Mouse (Mus musculus): ENCODE data around the gene Apbb1.
A peak's percentile ranks its signal among the peaks of the same experiment; 100 is the strongest.

Gene Apbb1

GRCm38 (mm10) chr7:105581094-105581703 is at the start of gene Apbb1:
Gene Apbb1 (minus strand): TSS chr7:105581653.
- DNase-seq (ENCODE audit: low spot score), result peak; percentile 38

GRCm38 (mm10) chr7:105628633-105629032 is 47.2 kb upstream of the Apbb1 start:
- DNase-seq (ENCODE audit: low spot score), result no peak

DNA sequence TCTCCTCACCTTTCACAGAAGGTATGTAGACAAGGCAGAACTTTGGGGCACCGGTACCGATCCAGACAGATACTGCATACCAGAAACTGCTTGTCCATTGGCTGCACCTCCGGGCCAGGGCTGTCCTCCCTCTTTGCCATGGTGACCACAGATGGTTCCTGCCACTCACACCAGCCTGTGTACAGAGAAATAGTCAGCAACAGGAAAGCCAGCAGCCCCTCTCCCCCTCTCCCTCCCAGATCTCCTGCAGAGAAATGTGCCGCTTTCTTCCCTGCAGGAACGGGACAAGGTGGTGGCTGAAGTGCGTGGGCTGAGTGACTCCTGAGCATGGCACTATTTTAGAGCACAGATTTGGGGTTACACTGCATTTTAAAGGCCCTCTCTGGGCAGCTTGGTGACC is 43.9 kb upstream of the Apbb1 start:
- DNase-seq (ENCODE audit: low spot score), result no peak

DNA sequence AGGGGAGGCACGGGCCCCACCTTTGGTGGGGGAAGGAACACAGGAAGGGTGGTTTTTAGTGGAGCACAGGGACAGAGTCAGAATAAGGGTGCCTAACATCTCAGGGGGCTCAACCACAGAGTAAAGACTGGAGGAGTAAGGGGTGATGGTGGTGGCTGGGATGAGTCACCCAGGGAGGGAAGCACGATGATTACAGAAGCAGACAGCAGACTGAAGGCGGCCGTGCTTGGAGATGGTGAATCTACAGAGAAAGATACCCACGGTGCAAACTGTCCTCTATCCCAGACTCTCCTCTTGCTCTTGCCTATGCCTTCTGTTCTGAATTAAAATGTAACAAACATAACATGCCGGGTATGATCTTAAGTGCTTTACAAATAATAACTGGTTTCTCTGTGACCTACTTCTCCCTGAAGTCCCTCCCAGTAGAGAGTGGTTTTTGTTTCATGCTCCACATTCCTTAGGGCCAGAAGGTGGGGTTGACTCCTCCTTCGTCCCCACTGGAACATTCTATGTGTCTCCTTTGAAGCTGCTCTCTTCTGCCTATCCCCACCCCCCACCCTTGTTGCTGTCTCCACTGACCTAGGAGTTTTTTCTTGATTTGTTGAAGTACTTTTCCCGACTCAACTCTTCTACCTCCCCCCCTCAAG is 40.3 kb upstream of the Apbb1 start:
- no peak for DNase-seq (ENCODE audit: low spot score)

GRCm38 (mm10) chr7:105621053-105621452 is 39.6 kb upstream of the Apbb1 start:
- no peak for DNase-seq (ENCODE audit: low spot score)

DNA sequence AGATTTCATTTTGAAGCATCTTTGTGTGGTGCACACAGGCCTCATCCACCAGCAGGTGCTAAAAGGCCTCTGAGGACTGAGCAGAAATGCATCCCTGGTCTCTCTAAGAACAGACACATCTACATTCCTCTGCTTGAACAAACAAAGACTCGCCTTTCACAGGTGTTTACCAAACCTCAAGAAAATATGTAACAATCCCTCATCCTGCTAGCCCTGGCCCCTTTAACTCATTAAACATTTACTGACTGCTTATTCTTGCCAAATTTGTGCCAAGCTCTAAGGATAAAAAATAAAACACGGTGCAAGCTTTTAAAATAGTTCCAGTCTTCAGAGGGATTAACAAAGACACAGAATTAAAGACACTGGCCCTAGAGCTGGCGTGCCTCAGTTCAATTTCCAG is 38.2 kb upstream of the Apbb1 start:
- DNase-seq (ENCODE audit: low spot score), result no peak

DNA sequence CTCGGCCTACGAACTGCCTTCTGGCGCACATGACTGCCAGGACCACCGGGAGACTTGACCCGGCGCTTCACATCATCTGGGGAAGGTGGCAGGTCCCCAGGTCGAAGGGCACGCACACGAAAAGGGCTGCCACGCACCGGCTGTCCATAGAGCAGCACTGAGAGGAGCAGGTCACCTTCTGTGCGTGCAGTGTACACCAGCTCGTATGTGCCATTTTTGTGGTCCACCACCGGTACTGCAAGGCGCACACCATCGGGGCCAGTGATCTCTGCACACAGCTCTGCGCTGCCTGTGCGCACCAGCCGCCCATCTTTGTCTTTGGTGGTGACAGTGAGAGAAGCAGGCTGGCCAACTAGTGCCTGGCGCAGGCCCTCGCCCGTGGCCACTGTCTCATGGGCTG is 36.4 kb upstream of the Apbb1 start:
- no peak for DNase-seq (ENCODE audit: low spot score)

- DNase-seq (ENCODE audit: low spot score), result no peak
These were observed 35.1 kb upstream of the Apbb1 start for GRCm38 (mm10) chr7:105616561-105616960.

DNA sequence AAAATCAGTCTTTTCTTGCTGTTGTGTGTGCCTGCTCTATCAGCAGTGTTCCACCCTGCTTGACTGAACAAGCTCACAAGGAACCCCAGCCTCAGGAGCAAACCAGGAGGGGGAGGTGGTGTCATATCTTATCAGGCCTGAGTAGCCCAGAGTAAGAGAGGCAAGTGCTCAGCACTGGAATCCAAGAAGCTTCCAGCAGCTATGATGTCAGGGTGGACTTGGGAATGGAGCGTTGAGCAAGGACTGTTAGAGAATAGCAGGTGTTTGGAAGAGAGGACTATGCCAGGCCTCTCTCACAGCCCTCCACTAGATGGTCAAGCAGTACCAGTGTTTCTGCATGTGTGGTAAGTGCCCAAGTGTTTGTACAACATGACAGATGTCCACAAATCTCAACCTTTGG is 34.3 kb upstream of the Apbb1 start:
- no peak for DNase-seq (ENCODE audit: low spot score)

DNA sequence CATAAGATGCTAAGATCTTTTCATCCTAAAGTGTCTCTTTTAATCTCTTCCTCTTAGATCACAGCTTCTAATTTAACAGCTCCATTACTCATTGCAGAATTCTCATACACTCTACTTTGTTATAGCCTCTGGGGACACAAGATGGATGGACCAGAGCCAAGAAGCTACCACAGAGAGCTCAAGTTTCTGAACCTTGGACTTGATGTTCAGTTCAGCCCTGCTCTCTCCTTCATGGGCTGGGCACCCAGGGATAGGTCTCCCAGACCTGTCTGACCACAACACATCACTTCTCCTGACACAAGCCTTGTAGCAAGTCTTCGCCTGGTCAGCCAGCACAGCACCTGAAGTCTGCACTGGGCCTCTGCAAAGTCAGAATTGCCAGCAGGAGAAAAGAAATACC is 32.9 kb upstream of the Apbb1 start:
- DNase-seq (ENCODE audit: low spot score), result no peak

- DNase-seq (ENCODE audit: low spot score), result no peak
These were observed 30.3 kb upstream of the Apbb1 start for GRCm38 (mm10) chr7:105611767-105612166.

GRCm38 (mm10) chr7:105608467-105608866 is 27.0 kb upstream of the Apbb1 start:
- no peak for DNase-seq (ENCODE audit: low spot score)

DNA sequence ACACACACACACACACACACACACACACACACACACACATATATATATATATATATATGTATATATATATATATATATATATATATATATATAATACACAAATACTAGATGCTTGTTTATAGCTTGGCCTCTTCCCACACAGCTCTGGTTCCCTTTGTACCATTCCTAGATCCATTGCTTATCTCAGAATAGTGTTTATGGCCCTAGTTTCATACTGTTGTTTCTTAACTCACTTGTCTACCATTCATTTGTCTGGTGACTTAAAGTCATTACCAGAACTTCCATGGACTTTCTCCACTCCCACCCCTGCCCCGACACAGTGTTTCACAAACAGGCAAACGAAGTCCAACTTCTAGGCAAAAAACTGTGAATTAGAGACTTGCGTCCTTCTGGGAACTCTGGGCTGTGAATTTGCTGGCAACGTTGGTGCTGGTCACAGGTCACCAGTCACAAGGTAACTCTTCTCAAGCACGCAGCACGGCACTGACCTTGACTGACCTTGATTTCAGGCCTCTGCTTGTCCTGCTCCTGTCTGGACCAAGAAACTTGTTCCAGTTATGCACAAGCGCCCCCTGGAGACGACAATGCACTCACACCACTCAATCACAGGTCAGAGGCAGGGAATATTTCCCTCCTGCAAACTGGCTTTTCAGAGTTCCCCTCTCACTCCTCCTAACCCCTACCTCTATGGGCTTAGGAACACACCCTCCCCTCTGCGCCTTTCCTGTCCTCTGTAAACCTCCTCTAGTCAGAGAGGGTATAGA is 21.6 kb upstream of the Apbb1 start:
- peak; percentile 17 for DNase-seq (ENCODE audit: low spot score)

- no peak for DNase-seq (ENCODE audit: low spot score)
These were observed 8.6 kb upstream of the Apbb1 start for GRCm38 (mm10) chr7:105590097-105590496.

DNA sequence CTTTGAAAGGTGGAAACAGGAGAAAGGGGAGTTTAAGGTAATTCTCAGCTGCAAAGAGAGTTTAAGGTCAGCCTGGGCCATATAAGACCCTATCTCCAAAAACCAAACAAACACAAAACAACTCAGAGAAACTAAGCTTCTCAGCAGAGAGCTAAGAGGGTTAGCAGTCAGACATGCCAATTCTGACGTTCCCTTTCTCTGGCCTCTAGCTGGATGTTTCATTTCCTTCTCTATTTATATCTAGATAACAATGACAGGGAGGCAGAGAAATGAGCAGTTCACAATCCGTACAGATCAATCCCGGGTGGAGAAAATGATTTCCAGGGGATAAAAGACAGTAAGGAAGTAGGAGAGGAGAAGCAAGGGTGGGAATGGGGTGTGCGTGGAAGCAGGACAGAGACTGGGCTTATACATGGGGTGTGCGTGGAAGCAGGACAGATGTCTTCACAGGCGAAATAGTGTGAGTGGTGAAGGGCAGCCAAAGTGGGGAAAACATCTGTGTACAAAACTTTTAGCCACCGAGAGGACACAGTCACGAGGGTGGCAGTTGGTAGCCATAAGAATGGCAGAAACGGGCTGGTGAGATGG is 7.0 kb upstream of the Apbb1 start:
- DNase-seq (ENCODE audit: low spot score), result no peak

DNA sequence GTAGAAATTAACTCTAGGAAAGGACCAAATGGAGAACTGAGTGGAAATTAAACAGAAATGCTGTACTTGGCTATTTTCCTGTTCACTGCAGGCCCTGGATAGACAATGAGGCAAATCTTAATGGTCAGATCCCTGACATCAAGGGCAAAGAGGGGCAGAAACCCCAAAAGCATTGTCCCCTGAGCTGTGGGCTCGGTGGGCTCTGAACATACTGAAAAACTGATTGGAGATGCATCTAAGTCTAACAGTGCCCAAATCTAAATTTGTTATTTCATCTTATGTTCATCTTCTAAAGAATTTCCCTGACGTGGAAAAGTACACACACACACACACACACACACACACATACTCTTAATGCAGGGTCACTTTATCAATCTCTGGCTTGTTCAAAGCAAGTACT is 506 bp upstream of the Apbb1 start:
- DNase-seq (ENCODE audit: low spot score), result no peak

DNA sequence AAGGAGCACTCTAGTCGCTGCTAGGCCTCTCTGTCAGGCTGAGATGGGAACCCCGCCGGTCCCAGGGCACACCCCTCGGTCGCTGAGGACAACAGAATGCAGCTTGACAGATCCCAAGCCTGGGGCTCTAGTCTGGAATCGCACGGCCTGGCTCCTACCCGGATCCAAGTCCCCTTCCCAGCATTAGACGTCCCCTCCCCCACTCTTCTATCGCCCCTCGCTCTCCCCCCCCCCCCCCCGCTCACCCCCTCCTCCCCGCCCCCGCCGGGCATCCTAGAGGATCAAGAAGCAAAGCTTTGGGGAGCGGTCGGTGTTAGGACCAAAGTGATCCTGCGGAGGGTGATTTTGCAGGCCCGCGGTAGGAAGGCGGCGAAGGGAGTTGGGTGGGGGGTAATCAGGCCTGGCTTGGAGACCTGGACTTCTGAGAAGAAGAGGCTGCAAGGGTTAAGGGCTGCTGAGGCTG is 795 bp downstream of the Apbb1 start:
- DNase-seq (ENCODE audit: low spot score), result no peak

DNA sequence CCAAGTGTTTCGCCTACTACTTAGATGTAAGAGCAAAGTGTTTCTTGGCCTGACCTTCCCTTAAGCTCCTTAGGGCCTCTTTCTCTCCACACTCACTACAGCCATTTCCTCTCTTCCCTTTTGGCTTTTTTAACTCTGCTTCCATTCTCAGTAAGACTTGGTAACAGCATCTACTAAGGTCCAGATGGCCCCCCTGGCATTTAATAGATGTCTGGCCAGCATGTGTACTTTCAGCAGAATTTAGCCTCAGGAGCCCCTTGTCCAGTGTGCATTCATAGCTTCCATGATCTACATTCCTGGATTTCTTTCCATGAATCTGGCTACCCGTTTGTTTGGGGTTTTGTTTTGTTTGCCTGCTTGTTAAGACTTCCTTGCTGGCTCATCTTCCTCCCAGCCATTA is 3.0 kb downstream of the Apbb1 start:
- no peak for DNase-seq (ENCODE audit: low spot score)

GRCm38 (mm10) chr7:105577377-105577871 is 4.0 kb downstream of the Apbb1 start:
- DNase-seq (ENCODE audit: low spot score), result no peak

DNA sequence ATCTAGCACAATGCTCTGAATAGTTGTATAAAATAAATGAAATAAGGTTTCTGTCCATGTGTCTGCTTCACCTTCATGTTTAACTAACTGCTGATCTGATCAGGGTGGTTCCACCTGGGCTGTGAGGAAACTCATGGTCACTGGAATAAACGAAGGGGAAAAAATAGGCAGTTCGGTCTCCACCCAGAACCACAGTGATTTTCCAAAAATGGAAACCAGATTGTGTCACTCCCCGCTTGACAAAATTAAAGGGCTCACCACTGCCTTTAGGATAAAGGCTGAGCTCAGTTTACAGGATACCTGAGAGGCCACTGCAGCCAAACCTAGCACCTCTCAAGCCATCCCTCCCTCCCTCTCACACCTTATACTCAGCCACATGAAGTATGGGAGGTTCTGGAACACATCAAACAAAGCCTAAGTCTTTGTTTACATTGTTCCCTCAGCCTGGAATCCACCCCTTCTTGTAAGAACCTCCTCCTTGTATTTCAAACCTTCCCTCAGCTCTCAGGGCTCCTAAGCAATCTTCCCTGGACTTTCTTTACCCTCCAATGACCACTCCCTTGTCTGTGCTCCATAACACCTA is 5.2 kb downstream of the Apbb1 start:
- no peak for DNase-seq (ENCODE audit: low spot score)

DNA sequence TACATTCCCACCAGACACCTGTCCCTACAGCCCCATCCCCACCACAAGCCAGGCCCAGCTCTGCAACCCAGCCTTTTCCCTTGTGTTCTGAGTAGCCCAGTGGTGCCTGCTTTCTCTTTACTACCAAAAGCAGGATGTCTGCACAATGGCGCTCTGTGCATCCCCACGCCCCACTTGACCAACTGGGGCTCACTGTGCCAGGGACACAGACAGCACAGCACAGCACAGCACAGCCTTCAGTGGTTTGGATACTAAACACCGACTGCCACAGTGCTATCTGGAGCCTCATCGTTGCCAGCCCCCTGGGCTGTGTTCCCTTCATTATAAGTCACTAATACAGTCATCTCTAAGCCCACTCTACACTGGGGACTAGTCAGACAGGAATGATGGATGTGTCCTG is 6.9 kb downstream of the Apbb1 start:
- no peak for DNase-seq (ENCODE audit: low spot score)

DNA sequence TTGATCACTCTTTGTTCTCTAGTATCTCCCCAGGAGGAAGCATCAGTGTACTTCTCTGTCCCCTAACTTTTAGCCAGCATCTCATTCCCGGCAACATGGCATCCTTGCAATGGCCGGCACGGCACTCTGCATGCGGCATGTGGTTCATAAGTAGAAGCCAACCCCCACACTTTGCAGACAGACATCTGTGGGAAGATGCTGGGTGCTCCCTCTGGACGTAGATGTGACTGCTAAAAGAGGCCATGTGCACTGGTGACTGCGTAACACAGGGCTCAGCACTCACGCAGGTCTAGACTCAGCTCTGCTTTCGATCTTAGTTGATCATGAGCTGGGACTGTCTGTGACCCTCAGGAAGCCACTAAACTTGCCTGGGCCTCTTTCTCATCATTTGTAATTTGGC is 8.5 kb downstream of the Apbb1 start:
- no peak for DNase-seq (ENCODE audit: low spot score)
